Mouse (Mus musculus) mature B cell (primary cell): Measurements from ENCODE around the gene Msh6.

ENCODE experiments used
- in situ Hi-C: fragments of 300-500 bp; cut with MboI; formaldehyde crosslinking; loops from 2 replicates; pipeline ENCODE4 v1.14.3; 2019

Gene Msh6

GRCm38 (mm10) chr17:87982112-87982511, 7.2 kb downstream of the Msh6 start:
- in situ Hi-C loops, result no loop called here

DNA sequence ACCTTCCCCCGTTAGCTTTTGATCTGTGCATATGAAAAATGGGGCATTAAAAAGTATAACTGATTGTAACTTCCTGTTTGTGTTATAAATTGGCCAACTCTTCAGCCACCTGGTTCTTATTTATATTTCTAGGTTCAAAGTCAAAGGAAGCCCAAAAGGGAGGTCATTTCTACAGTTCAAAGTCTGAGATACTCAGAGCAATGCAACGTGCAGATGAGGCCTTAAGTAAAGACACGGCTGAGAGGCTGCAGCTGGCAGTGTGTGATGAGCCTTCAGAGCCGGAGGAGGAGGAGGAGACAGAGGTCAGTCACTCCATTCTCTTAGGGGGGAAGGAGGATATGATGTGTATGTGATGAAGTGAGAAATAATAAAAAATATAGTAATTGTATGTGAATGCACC, 8.5 kb downstream of the Msh6 start:
- in situ Hi-C loops, result no loop called here

DNA sequence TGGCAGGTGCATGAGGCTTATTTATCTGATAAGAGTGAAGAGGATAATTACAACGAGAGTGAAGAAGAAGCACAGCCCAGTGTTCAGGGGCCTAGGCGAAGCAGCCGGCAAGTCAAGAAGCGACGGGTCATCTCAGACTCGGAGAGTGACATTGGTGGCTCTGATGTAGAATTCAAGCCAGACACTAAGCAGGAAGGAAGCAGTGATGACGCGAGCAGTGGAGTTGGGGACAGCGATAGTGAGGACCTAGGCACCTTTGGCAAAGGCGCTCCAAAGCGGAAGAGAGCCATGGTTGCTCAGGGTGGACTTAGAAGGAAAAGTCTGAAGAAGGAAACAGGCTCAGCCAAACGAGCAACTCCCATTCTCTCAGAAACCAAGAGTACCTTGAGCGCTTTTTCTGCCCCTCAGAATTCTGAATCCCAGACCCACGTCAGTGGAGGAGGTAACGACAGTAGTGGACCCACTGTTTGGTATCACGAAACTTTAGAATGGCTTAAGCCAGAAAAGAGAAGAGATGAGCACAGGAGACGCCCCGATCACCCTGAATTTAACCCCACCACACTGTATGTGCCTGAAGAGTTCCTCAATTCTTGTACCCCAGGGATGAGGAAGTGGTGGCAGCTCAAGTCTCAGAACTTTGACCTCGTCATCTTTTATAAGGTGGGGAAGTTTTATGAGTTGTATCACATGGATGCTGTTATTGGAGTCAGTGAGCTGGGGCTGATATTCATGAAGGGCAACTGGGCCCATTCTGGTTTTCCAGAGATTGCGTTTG, 9.8 kb downstream of the Msh6 start:
- in situ Hi-C loops, result no loop called here

DNA sequence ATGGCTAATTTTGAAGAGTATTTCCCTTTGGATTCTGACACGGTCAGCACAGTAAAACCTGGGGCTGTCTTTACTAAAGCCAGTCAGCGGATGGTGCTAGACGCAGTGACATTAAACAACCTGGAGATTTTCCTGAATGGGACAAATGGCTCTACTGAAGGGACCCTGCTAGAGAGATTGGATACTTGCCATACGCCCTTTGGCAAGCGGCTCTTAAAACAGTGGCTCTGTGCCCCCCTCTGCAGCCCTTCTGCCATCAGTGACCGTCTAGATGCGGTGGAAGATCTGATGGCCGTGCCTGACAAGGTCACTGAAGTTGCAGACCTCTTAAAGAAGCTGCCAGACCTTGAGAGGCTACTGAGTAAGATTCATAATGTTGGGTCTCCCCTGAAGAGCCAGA, 11.1 kb downstream of the Msh6 start:
- in situ Hi-C loops, result no loop called here

GRCm38 (mm10) chr17:87987507-87987906, 12.6 kb downstream of the Msh6 start:
- in situ Hi-C loops, result no loop called here

DNA sequence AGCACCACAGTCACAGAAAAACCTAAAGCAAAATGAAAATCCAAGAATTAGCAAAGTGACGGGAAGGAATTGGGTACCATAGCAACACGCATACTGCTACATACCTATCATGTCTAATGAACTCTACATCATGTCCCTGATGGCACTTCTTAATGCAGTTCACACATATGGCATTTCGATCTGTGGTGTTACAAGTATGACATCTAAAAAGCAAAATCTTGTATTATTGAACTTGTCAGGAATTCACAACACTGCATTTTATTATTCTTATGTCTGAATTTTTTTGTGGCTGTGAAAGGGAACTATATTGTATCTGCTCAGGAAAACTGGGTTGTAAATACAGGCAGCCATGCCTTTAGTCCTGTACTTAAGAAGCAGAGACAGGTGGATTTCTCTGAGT, 17.3 kb downstream of the Msh6 start:
- in situ Hi-C loops, result no loop called here

DNA sequence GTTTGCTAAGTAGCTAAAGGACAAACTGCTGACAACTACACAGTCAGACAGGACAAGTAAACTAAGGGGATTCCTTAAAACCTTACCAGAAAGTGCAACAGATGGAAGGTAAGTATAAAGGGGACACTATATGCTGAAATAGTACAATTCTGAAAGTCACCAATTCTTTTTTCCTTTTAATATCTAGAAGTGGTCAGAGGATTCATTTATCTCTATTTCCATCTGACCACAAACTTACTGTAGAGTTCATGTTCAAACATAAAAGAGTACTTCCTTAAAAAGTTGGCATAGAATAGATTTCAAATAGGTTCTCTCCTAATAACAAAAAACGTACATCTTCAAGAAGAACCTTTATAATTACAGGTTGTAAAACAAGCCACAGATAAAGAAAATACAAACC, 18.5 kb downstream of the Msh6 start:
- in situ Hi-C loops, result no loop called here

DNA sequence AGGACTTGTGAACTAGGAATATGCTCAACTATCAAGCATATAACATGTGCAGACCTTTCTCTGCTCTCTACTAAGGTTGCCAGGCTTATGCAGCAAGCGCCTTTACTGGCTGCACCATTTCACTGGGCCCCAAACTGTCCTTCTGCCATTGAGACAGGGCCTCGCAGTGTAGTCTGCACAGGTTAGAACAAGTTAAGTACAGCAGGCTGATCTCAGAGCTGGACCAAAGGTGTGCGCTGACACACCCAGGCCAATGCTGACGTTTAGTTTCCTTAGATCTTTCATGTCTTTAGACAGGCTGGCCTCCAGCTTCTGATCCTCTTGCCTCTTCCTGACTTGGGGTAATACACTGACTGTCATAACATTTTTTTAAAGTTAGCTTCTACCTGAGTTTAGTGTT, 22.9 kb downstream of the Msh6 start:
- in situ Hi-C loops, result no loop called here

GRCm38 (mm10) chr17:88004892-88005291, 30.0 kb downstream of the Msh6 start:
- in situ Hi-C loops, result loop anchor here (25.0 kb wide), 1 partner anchor 507 kb away; no protein-coding TSS in a partner anchor

- in situ Hi-C loops, result loop anchor here (25.0 kb wide), 1 partner anchor 505 kb away; no protein-coding TSS in a partner anchor
Measured at GRCm38 (mm10) chr17:88006956-88007355, 32.1 kb downstream of the Msh6 start.

DNA sequence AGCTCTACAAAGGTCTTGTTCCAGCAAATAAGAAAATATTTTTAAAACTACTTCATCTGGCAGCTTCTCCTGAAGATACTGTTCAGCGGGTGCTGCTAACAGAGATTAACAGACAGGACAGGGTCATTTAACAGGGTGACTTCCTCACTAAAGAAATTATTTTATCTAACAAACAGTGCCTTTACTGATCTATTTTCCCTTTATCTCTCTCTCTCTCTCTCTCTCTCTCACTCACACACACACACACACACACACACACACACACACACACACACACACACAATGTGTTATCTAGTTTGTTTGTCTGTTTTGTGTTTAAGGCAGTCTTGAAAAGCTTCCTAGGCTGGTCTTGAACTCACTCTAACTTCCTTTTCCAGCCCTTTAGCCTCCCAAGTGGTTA, 39.6 kb downstream of the Msh6 start:
- in situ Hi-C loops, result loop anchor here (25.0 kb wide), 1 partner anchor 498 kb away; no protein-coding TSS in a partner anchor

DNA sequence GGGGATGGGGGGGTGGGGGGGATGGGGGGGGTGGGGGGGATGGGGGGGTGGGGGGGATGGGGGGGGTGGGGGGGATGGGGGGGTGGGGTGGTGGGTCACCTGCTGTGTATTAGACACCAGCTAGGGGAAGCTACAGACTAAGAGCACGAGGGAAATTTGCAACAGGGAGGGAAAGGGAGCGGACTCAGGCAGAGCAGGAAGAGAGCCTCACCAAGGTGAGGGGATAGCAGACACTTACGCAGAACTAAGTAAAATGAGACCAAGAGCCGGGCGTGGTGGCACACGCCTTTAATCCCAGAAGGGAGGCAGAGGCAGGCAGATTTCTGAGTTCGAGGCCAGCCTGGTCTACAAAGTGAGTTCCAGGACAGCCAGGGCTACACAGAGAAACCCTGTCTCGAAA, 41.2 kb downstream of the Msh6 start:
- in situ Hi-C loops, result loop anchor here (25.0 kb wide), 1 partner anchor 496 kb away; no protein-coding TSS in a partner anchor

- in situ Hi-C loops, result loop anchor here (10.0 to 25.0 kb wide), 2 partner anchors 81 to 488 kb away; no protein-coding TSS in a partner anchor
Measured at GRCm38 (mm10) chr17:88023924-88024323, 49.1 kb downstream of the Msh6 start.

DNA sequence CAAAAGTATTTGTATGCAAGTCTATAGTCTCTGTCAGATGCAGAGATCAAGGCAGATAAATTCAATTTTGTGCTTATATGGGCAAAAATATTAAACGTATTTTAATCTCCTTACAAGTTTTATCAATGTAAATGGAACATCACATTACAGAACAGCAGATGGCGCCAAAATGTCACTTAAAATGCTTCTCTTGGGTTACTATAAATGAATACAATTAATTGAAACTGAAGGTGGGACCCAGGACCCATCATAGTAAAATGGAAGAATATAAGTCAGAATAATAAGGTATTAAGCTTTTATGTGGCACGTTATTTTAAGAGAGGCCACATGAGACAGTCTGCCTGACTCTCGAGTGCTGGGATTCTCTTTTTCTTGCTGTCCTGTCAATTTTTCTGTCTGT, 50.4 kb downstream of the Msh6 start:
- in situ Hi-C loops, result loop anchor here (10.0 kb wide), 1 partner anchor 80 kb away; no protein-coding TSS in a partner anchor

DNA sequence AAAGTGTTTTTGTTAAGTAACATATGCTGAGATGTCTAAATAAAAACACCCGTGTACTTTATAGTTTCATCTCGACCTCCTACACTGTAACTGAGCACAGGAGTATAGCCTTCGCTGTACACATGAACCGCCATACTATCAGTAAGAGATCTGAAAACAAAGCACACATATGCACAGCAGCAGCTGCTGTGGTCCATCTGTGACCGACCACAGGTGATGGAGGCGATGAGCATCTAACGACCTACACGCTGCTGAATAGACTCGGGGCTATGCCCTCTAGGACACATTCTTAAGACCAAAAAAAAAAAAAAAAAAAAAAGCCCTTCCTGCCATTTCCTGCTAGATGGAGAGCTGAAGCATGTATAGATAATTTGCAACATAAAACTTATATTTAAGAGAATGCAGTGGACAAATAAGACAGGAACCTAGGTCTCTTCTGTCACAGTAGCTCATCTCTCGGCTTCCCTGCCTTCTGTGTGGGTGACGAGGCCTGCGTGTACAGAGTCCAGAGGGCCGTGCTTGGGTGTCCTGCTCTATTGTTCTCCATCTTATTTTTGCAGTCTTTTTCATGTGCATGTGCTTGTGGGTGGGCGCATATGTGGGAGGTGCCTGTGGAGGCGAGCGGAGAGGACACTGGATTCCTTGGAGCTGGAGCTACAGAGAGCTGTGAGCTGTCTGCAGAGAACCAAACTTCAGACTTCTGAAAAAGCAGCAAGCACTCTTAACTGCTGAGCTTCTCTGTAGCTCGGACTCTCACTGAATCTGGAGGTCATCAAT, 54.5 kb downstream of the Msh6 start:
- in situ Hi-C loops, result loop anchor here (10.0 kb wide), 1 partner anchor 75 kb away; no protein-coding TSS in a partner anchor

DNA sequence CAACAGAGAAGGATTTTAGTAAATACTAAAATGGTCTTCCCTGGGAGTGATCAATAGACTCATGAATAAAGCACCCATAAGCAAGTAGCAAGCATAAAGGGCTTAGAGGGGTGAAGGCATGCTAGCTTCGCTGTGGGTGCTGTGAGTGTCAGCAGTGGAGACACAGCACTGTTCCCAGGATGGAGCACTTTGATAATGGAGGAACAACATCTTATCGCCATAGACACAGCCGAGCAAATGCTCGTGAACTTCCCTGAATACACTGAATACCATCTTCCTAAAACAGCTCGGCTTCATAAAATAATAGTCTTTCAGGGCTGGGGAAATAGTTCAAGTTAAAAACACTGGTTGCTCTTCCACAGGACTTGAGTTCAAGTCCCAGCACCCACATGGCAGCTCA, 56.9 kb downstream of the Msh6 start:
- in situ Hi-C loops, result loop anchor here (10.0 kb wide), 1 partner anchor 223 kb away; no protein-coding TSS in a partner anchor

GRCm38 (mm10) chr17:88034418-88034817, 59.6 kb downstream of the Msh6 start:
- in situ Hi-C loops, result loop anchor here (10.0 kb wide), 1 partner anchor 220 kb away; no protein-coding TSS in a partner anchor
